Mouse (Mus musculus): ENCODE measurements around the gene Gnb3. TPM values are rescaled to one million over a fixed set of nuclear protein-coding genes. Genes with fewer than 3 reads are reported as not detected.
A peak's percentile ranks its signal among the peaks of the same experiment; 100 is the strongest.

The Gnb3 gene
- total RNA-seq (2014; rRNA removed) (0.52 and 0.66 TPM in 2 replicates), polyA plus RNA-seq (2015; fragmentation: Nextera tagmentation; extraction: Ambion mirVana) (0.23 and 1.1 TPM in 2 replicates)

DNA sequence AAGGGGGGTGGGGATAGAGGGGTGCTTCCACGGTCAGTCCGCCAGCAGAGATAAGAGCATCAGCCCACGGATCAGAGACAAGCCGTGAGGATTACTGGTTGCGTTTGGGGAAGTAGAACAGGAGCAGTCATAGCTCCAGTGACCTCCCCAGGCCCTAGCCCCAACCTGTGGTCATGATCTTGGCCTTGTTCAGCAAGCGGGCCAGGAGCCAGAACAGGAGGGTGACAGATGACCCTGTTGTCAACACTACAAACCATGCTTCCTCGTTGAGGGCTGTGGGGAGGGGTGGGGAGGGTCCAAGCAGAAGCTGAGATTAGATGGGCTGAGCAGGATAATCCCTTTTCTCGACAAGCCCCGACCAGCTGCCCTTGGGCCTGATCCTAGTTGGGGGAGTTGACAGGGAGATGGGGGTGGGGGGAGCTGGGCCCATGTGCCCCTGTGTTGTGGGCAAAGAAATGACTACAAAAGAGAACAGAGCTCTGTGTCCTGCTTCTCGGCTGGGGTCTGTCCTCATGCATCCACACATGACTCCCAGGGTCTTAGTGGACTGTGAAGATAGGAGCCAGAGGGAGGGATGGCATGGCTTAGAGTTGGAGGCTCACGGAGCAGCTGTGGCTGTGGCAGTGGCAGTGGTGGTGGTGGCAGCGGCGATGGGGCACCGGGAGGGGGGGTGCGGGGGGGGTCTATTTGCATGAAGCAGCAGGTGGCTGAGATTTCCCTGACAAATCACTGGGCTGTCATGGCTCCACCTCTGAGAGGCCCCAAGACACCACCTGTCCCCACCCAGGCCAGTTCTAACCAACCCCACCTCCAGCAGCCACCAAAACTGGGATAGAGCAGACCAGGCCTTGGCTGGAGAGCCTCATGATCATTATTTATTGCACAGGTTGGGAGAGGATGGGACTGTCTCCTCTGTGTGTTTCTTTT, at the start of gene Gnb3:
Gnb3 (minus strand) TSS at position 35 of the 927 bp plus-strand sequence.
- H3K4me2 ChIP-seq (ENCODE audit: low read depth, low read length, poor library complexity, severe bottlenecking) = no peak within 1 kb of the TSS
- 12% methylated on average over 15 of the region's 15 CpGs for WGBS
- no peaks in the 10 kb centered on the region for H3K9me3 ChIP-seq (ENCODE audit: low read length)
- ATAC-seq (ENCODE audit: low FRiP score) (0 out of 2 replicates have a peak, but pooled peaks have one; percentile 1), DNase-seq (ENCODE audit: low spot score) (peak; percentile 51)
- no peaks in the 10 kb centered on the region for H3K4me1 ChIP-seq (ENCODE audit: insufficient read depth, low read length)
- 0 out of 2 replicates have a peak within 1 kb of the TSS, but pooled peaks have one; percentile 9 for H3K9ac ChIP-seq (replicated peaks; ENCODE audit: low read length, poor library complexity, severe bottlenecking)
- no peak for TF ChIP-seq CTCF (IDR thresholded peaks at IDR 0.05)
- no peak within 1 kb of the TSS for H3K4me3 ChIP-seq (ENCODE audit: low read depth, low read length)
- peaks cover 11% of the 10 kb centered on the region; the same call in 1 of the 2 replicates for H3K36me3 ChIP-seq (ENCODE audit: insufficient read depth, low read length)
- no peaks in the 10 kb centered on the region for H3K27me3 ChIP-seq (ENCODE audit: insufficient read depth, low read length)
- no peak within 1 kb of the TSS for H3K27ac ChIP-seq (ENCODE audit: low read depth, low read length)

DNA sequence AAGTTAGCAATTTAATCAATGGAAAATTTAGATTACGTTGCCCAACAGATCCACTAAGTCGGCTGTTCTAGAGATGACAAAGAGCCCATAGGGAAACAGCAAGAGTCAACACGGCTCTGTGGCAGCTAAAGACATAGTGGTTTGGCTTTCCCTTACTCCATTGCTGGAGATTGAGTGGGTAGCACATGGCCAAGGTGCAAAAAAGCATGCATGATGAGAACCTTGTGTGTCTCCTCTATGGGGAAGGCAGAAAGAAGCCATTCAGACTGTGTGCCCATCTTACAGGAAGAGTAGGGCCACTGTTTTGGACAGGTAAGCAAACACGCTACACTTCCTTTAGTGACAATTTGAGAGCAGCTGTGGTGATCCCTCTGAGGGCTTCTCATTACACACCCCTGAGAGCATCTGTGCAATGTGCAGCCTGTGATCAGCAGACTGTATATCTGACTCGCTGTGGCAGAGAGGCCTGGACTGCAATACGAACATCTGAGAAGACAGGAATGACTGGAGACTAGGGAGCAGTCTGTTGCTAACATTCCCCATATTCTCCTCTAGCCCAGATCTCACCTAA, 48.6 kb upstream of the Gnb3 start:
- Histone ChIP-seq H3K4me2 (ENCODE audit: low read depth, low read length, poor library complexity, severe bottlenecking) (no peak overlapping the region), H3K36me3 (ENCODE audit: insufficient read depth, low read length) (no peaks in the 10 kb centered on the region), H3K27me3 (ENCODE audit: insufficient read depth, low read length) (no peaks in the 10 kb centered on the region), H3K9ac (replicated peaks; ENCODE audit: low read length, poor library complexity, severe bottlenecking) (no peak overlapping the region), H3K4me1 (ENCODE audit: insufficient read depth, low read length) (no peaks in the 10 kb centered on the region), H3K27ac (ENCODE audit: low read depth, low read length) (no peak overlapping the region), H3K9me3 (ENCODE audit: low read length) (no peaks in the 10 kb centered on the region), H3K4me3 (ENCODE audit: low read depth, low read length) (no peak overlapping the region)
- ATAC-seq (ENCODE audit: low FRiP score) (no peak), DNase-seq (ENCODE audit: low spot score) (no peak)
- TF ChIP-seq CTCF (IDR thresholded peaks at IDR 0.05) = no peak
- 92% methylated on average over 6 of the region's 6 CpGs for WGBS

DNA sequence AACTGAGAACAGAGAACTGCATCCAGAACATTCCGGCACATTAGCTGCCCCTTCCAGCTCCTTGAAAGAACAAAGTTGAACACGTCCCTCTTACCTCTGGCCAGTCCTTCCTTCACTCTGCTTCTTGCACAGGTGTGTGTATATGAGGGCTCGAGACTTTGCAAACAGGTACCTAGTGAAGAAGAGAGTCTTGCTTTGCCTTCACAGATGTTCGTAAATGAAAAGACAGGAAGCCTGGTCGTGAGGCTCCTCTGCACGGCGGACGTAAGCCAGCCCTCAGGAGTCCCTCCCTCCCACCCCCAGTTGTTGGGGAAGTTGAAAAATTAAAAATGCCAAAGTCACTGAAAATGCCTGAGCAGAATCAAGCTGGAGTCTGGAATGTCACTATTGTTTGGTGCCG, 47.9 kb upstream of the Gnb3 start, which contains the start of gene Cd4:
Cd4 (minus strand) TSS at position 236 of the 400 bp plus-strand sequence.
- Histone ChIP-seq H3K4me2 (ENCODE audit: low read depth, low read length, poor library complexity, severe bottlenecking) (no peak within 1 kb of the TSS), H3K9ac (replicated peaks; ENCODE audit: low read length, poor library complexity, severe bottlenecking) (no peak within 1 kb of the TSS), H3K4me3 (ENCODE audit: low read depth, low read length) (no peak within 1 kb of the TSS), H3K27me3 (ENCODE audit: insufficient read depth, low read length) (no peaks in the 10 kb centered on the region), H3K27ac (ENCODE audit: low read depth, low read length) (no peak within 1 kb of the TSS), H3K36me3 (ENCODE audit: insufficient read depth, low read length) (no peaks in the 10 kb centered on the region), H3K9me3 (ENCODE audit: low read length) (no peaks in the 10 kb centered on the region), H3K4me1 (ENCODE audit: insufficient read depth, low read length) (no peaks in the 10 kb centered on the region)
- ATAC-seq (ENCODE audit: low FRiP score) = no peak
- 86% methylated on average over 9 of the region's 9 CpGs for WGBS
- DNase-seq (ENCODE audit: low spot score) = no peak
- TF ChIP-seq CTCF (IDR thresholded peaks at IDR 0.05) = no peak

DNA sequence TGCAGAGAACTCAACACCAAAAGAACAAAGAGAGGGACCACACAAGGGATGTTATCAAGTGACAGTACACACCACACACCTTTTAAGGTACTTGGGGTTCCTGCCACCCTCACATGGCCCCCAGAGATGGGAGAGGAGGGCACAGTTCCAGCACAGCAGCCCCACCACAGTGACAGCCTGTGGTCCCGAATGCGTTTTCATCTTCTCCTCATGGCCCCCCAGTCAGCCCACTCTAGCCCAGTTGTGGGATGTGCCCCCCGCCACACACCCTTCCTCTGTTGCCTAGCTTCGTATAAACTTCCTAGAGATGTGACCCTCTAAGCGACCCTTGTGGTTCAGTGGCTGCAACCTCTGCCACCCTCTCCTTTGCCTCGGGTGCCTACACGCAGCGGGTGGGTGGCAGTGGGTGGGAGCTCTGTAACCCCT, 45.9 kb upstream of the Gnb3 start:
- H3K9ac ChIP-seq (replicated peaks; ENCODE audit: low read length, poor library complexity, severe bottlenecking) = no peak overlapping the region
- 92% methylated on average over 8 of the region's 8 CpGs for WGBS
- no peak for ATAC-seq (ENCODE audit: low FRiP score)

DNA sequence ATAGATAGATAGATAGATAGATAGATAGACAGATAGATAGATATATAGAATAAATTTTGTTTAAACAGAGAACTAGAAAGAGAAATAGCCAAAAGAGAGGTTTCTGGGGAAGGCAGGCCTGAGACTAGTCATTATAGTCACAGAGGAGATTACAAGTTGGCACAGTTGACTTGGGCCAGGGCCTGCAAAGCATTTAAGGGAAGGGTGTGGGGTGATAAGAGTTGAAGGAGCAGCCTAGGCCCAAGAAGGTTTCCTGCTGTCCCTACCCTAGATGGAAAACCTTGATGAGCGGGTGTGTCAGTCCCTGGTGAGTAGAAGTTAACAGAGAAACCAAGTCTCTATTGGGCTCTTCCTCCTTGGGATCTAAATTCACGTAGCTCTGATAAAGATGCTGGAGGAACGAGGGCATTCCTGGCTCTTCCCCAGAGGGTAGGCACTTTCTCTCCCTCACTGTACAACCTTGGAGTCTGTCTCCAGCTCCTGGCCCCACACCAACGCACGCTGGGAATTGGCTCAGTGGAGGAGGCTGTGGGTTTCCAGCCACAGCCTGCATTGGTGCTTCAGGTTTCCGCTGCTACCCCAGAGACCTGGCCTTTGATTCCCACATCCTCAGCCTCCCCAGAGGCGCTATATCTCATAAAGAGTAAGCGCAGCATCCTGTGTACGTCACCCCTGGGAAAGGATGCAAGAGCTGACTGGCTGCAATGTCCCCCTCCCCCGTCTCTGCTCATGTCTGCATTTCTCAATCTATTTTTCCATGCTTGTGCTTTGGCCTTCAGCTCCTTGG, 44.8 kb upstream of the Gnb3 start:
- no peak overlapping the region for H3K27ac ChIP-seq (ENCODE audit: low read depth, low read length)
- WGBS = 78% methylated on average over 10 of the region's 10 CpGs
- no peaks in the 10 kb centered on the region for H3K27me3 ChIP-seq (ENCODE audit: insufficient read depth, low read length)
- H3K9ac ChIP-seq (replicated peaks; ENCODE audit: low read length, poor library complexity, severe bottlenecking) = no peak overlapping the region
- no peak for TF ChIP-seq CTCF (IDR thresholded peaks at IDR 0.05)
- no peaks in the 10 kb centered on the region for H3K9me3 ChIP-seq (ENCODE audit: low read length)
- no peak overlapping the region for H3K4me2 ChIP-seq (ENCODE audit: low read depth, low read length, poor library complexity, severe bottlenecking)
- no peaks in the 10 kb centered on the region for H3K36me3 ChIP-seq (ENCODE audit: insufficient read depth, low read length)
- no peaks in the 10 kb centered on the region for H3K4me1 ChIP-seq (ENCODE audit: insufficient read depth, low read length)
- DNase-seq (ENCODE audit: low spot score) (no peak), ATAC-seq (ENCODE audit: low FRiP score) (no peak)
- H3K4me3 ChIP-seq (ENCODE audit: low read depth, low read length) = no peak overlapping the region

More for the DNA sequence above, 45.9 kb upstream of the Gnb3 start:
- Histone ChIP-seq H3K4me2 (ENCODE audit: low read depth, low read length, poor library complexity, severe bottlenecking) (no peak overlapping the region), H3K4me1 (ENCODE audit: insufficient read depth, low read length) (no peaks in the 10 kb centered on the region), H3K9me3 (ENCODE audit: low read length) (no peaks in the 10 kb centered on the region), H3K27ac (ENCODE audit: low read depth, low read length) (no peak overlapping the region), H3K4me3 (ENCODE audit: low read depth, low read length) (no peak overlapping the region), H3K36me3 (ENCODE audit: insufficient read depth, low read length) (no peaks in the 10 kb centered on the region), H3K27me3 (ENCODE audit: insufficient read depth, low read length) (no peaks in the 10 kb centered on the region)
- DNase-seq (ENCODE audit: low spot score) = no peak
- no peak for TF ChIP-seq CTCF (IDR thresholded peaks at IDR 0.05)
